Mouse (Mus musculus): ENCODE measurements at regions not wholly inside any gene's neighbourhood (a gene's known extent, or its start where the extent isn't known, plus 50 kb on each side); places are given as distances from the start of the nearest gene placed in this dataset.

GRCm38 (mm10) chr8:56682564-56682963 is 131.7 kb downstream of the Fbxo8 start:
- DNase-seq, result peak; percentile 46

GRCm38 (mm10) chr8:56684352-56684751 is 133.5 kb downstream of the Fbxo8 start:
- DNase-seq, result no peak

- no peak for DNase-seq
Observed at GRCm38 (mm10) chr8:56695436-56695835, 144.5 kb downstream of the Fbxo8 start.

- no peak for DNase-seq
Observed at GRCm38 (mm10) chr8:56700580-56701145, 149.8 kb downstream of the Fbxo8 start.

GRCm38 (mm10) chr8:56706377-56706776 is 155.5 kb downstream of the Fbxo8 start:
- DNase-seq, result no peak

- peak; percentile 67 for DNase-seq
Observed at GRCm38 (mm10) chr8:56706941-56707706, 156.2 kb downstream of the Fbxo8 start.

GRCm38 (mm10) chr8:56720001-56720400 is 169.1 kb downstream of the Fbxo8 start:
- no peak for DNase-seq

- no peak for DNase-seq
Observed at GRCm38 (mm10) chr8:56722473-56723236, 171.8 kb downstream of the Fbxo8 start.

- no peak for DNase-seq
Observed at GRCm38 (mm10) chr8:56724607-56725006, 173.7 kb downstream of the Fbxo8 start.

GRCm38 (mm10) chr8:56733318-56733717 is 182.4 kb downstream of the Fbxo8 start:
- no peak for DNase-seq

- DNase-seq, result no peak
Observed at GRCm38 (mm10) chr8:56735021-56735420, 184.1 kb downstream of the Fbxo8 start.

GRCm38 (mm10) chr8:56767034-56767433 is 216.1 kb downstream of the Fbxo8 start:
- no peak for DNase-seq

GRCm38 (mm10) chr8:56784441-56784840 is 233.6 kb downstream of the Fbxo8 start:
- DNase-seq, result no peak

- no peak for DNase-seq
Observed at GRCm38 (mm10) chr8:56789549-56790270, 238.8 kb downstream of the Fbxo8 start.

- DNase-seq, result peak; percentile 39
Observed at GRCm38 (mm10) chr8:56832651-56833050, 281.8 kb downstream of the Fbxo8 start.

GRCm38 (mm10) chr8:56833129-56833528 is 282.2 kb downstream of the Fbxo8 start:
- DNase-seq, result no peak

GRCm38 (mm10) chr8:56883449-56883848 is 332.6 kb downstream of the Fbxo8 start:
- DNase-seq, result peak; percentile 41

- DNase-seq, result peak; percentile 59
Observed at GRCm38 (mm10) chr8:56884195-56884594, 333.3 kb downstream of the Fbxo8 start.

GRCm38 (mm10) chr8:56893638-56894037 is 342.7 kb downstream of the Fbxo8 start:
- no peak for DNase-seq

GRCm38 (mm10) chr8:56915362-56915761 is 364.5 kb downstream of the Fbxo8 start:
- DNase-seq, result no peak

- DNase-seq, result no peak
Observed at GRCm38 (mm10) chr8:56915989-56916388, 365.1 kb downstream of the Fbxo8 start.

- DNase-seq, result no peak
Observed at GRCm38 (mm10) chr8:56924724-56925123, 373.8 kb downstream of the Fbxo8 start.

GRCm38 (mm10) chr8:56927166-56927565 is 376.3 kb downstream of the Fbxo8 start:
- no peak for DNase-seq
